Mouse (Mus musculus) limb, embryonic 11.5 days (tissue): Measurements from ENCODE around the gene Odf3b. TPM values are rescaled to one million over a fixed set of nuclear protein-coding genes. Genes with fewer than 3 reads are reported as not detected.

Experiments used
- ATAC-seq: fragments of 200-750 bp; cut with Nextera tagmentation; 2 replicates; pipeline ENCODE4 v1.8.0; 2017; ENCODE audit warnings: low read depth; ENCODE audit not compliant: insufficient number of reproducible peaks, low FRiP score, low TSS enrichment
- DNase-seq: peaks from one replicate; pipeline ENCODE4 v3.0.0-alpha.2; 2015; ENCODE audit warnings: low spot score
- H3K27ac ChIP-seq: fragments of 300-500 bp; sonication (generic); replicated peaks from 2 replicates; pipeline ENCODE4 v1.5.1; 2014; ENCODE audit warnings: low read depth, mild to moderate bottlenecking, low read length
- H3K27me3 ChIP-seq: fragments of 300-500 bp; sonication (generic); 2 replicates; pipeline ENCODE4 v1.6.1; 2014; ENCODE audit warnings: mild to moderate bottlenecking, low read length, mixed read lengths; ENCODE audit not compliant: control insufficient read depth, insufficient read depth
- H3K36me3 ChIP-seq: fragments of 300-500 bp; sonication (generic); 2 replicates; pipeline ENCODE4 v1.6.1; 2014; ENCODE audit warnings: mild to moderate bottlenecking, low read length, moderate library complexity, mixed read lengths; ENCODE audit not compliant: control insufficient read depth, insufficient read depth
- H3K4me1 ChIP-seq: fragments of 300-500 bp; sonication (generic); 2 replicates; pipeline ENCODE4 v1.6.1; 2014; ENCODE audit warnings: low read length, mixed read lengths; ENCODE audit not compliant: control insufficient read depth, insufficient read depth
- H3K4me2 ChIP-seq: fragments of 300-500 bp; sonication (generic); 2 replicates; pipeline ENCODE4 v1.6.1; 2014; ENCODE audit warnings: low read depth, mild to moderate bottlenecking, moderate library complexity; ENCODE audit not compliant: severe bottlenecking
- H3K4me3 ChIP-seq: fragments of 300-500 bp; sonication (generic); 2 replicates; pipeline ENCODE4 v1.5.1; 2014; ENCODE audit warnings: low read depth, low read length
- H3K9ac ChIP-seq: fragments of 300-500 bp; sonication (generic); 2 replicates; pipeline ENCODE4 v1.6.1; 2014; ENCODE audit warnings: mild to moderate bottlenecking, low read length
- H3K9me3 ChIP-seq: fragments of 300-500 bp; sonication (generic); 2 replicates; pipeline ENCODE4 v1.6.1; 2016; ENCODE audit warnings: low read length; ENCODE audit not compliant: control insufficient read depth
- WGBS: fragments of 180-500 bp; shearing (Covaris S2); extraction: QIAGEN DNeasy Blood & Tissue Kit; methylation state at CpG from one replicate; pipeline ENCODE4 v1.1.7; 2014; 5-methylcytosine and 5-hydroxymethylcytosine counted together
- polyA plus RNA-seq: library from polyadenylated mRNA; unstranded; fragments of >200 nt; fragmentation: Nextera tagmentation; extraction: Ambion mirVana; gene quantifications from 2 replicates; pipeline ENCODE4 v1.2.1, GENCODE M21; 2014

Gene Odf3b
- 0.34 TPM in 1 of 2 replicates, not detected in the other for polyA plus RNA-seq

- H3K4me1 ChIP-seq = peaks cover 10% of the 10 kb centered on the region
- H3K9ac ChIP-seq = peak within 1 kb of the TSS; percentile 5
- no peaks in the 10 kb centered on the region for H3K9me3 ChIP-seq
- DNase-seq (peak; percentile 58), ATAC-seq (no peak; the same call in 1 of the 2 replicates)
- peak within 1 kb of the TSS; percentile 63 for H3K4me2 ChIP-seq
- no peak within 1 kb of the TSS for H3K27ac ChIP-seq
- H3K4me3 ChIP-seq = peak within 1 kb of the TSS; percentile 34
- WGBS = under 1% methylated on average over 31 of the region's 33 CpGs
- H3K36me3 ChIP-seq = no peaks in the 10 kb centered on the region
- peaks cover 41% of the 10 kb centered on the region for H3K27me3 ChIP-seq
Observed at GRCm38 (mm10) chr15:89378831-89379401, at the start of gene Odf3b. TSS of gene Odf3b (minus strand) at chr15:89379282.

DNA sequence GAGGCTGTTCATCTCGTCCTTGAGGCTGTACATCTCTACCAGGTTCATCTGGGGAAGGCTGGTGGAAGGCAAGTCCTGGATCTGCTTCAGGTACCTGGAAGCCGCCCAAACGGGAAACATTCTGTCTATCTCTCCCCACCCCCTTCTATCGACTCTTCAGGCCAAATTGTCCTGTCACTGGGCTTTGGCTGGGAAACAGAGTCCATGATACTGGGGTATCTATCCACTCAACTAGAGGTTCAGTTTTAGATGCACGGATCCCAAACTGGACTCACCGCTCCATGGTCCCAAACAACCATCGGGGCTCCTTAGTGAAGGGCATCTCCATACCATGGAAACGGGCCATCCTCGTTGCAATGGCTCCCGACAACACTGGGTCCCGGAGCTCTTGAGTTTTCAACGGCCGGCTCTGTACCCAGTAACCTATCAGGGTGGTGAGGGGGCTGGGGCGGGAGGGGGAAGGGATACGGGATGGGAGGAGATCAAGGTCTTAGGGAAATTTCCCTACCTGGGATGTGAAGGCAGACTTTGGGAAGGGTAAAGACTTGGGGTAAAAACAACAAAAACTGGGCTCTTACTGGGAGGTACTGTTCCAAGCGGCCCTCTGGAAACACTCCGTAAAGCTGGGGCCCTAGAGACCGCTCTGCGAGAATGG, 49.2 kb upstream of the Odf3b start:
- ATAC-seq = no peak
- H3K4me3 ChIP-seq = peak overlapping the region; percentile 53
- no peak overlapping the region for H3K27ac ChIP-seq
- peaks cover 9% of the 10 kb centered on the region for H3K4me1 ChIP-seq
- peaks cover 2% of the 10 kb centered on the region; the same call in 1 of the 2 replicates for H3K36me3 ChIP-seq
- H3K27me3 ChIP-seq = no peaks in the 10 kb centered on the region
- H3K9ac ChIP-seq = no peak overlapping the region
- 83% methylated on average over 19 of the region's 19 CpGs for WGBS
- H3K9me3 ChIP-seq = no peaks in the 10 kb centered on the region
- H3K4me2 ChIP-seq = peak overlapping the region; percentile 91
- no peak for DNase-seq

GRCm38 (mm10) chr15:89426716-89427115, 47.6 kb upstream of the Odf3b start:
- no peak overlapping the region for H3K4me2 ChIP-seq
- H3K4me1 ChIP-seq = peaks cover 9% of the 10 kb centered on the region
- H3K27me3 ChIP-seq = no peaks in the 10 kb centered on the region
- no peak overlapping the region for H3K4me3 ChIP-seq
- H3K36me3 ChIP-seq = peaks cover 2% of the 10 kb centered on the region; the same call in 1 of the 2 replicates
- 88% methylated on average over 10 of the region's 10 CpGs for WGBS
- no peak overlapping the region for H3K9ac ChIP-seq
- ATAC-seq = no peak
- H3K9me3 ChIP-seq = no peaks in the 10 kb centered on the region
- no peak overlapping the region for H3K27ac ChIP-seq
- no peak for DNase-seq

- Histone ChIP-seq H3K36me3 (peaks cover 2% of the 10 kb centered on the region; the same call in 1 of the 2 replicates), H3K4me3 (no peak within 1 kb of the TSS), H3K9ac (no peak within 1 kb of the TSS), H3K27me3 (no peaks in the 10 kb centered on the region), H3K4me1 (peaks cover 9% of the 10 kb centered on the region), H3K27ac (no peak within 1 kb of the TSS), H3K9me3 (no peaks in the 10 kb centered on the region), H3K4me2 (peak within 1 kb of the TSS; percentile 25; the same call in 1 of the 2 replicates)
- ATAC-seq (no peak), DNase-seq (no peak)
- WGBS = 14% methylated on average over 6 of the region's 6 CpGs
Observed at GRCm38 (mm10) chr15:89425711-89426121, 46.6 kb upstream of the Odf3b start, which contains the start of gene Cpt1b. TSS of gene Cpt1b (minus strand) at chr15:89425863.

DNA sequence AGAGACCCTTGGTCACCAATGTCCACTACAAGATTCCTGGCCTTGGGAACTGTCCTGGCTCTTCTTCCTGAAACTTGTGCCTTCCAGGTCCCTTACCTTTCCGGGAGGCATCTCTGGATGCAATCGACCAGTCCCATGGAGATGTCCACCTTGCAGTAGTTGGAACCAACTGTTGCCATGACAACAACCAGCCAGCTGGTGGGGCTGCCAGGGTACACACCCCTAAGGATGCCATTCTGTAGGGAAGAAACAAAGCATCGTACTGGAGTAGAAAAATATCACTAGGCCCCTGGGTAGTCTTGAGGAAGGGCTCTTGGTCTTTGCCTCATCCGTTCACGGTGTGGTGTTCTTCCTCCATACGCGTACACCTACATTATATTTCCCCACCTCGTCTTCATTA, 45.5 kb upstream of the Odf3b start:
- Histone ChIP-seq H3K4me2 (no peak overlapping the region), H3K27me3 (no peaks in the 10 kb centered on the region), H3K9ac (no peak overlapping the region), H3K4me1 (peaks cover 9% of the 10 kb centered on the region), H3K27ac (no peak overlapping the region), H3K36me3 (peaks cover 2% of the 10 kb centered on the region; the same call in 1 of the 2 replicates), H3K4me3 (no peak overlapping the region), H3K9me3 (no peaks in the 10 kb centered on the region)
- 86% methylated on average over 8 of the region's 8 CpGs for WGBS
- no peak for ATAC-seq
- no peak for DNase-seq

GRCm38 (mm10) chr15:89421938-89422337, 42.9 kb upstream of the Odf3b start:
- Histone ChIP-seq H3K9me3 (no peaks in the 10 kb centered on the region), H3K36me3 (peaks cover 2% of the 10 kb centered on the region; the same call in 1 of the 2 replicates), H3K27ac (no peak overlapping the region), H3K4me1 (peaks cover 9% of the 10 kb centered on the region), H3K4me3 (no peak overlapping the region), H3K4me2 (no peak overlapping the region), H3K9ac (no peak overlapping the region), H3K27me3 (no peaks in the 10 kb centered on the region)
- DNase-seq (no peak), ATAC-seq (no peak)
- whole genome bisulfite sequencing = 95% methylated on average over 9 of the region's 9 CpGs

GRCm38 (mm10) chr15:89415282-89415681, 36.2 kb upstream of the Odf3b start:
- no peaks in the 10 kb centered on the region for H3K4me1 ChIP-seq
- no peaks in the 10 kb centered on the region for H3K9me3 ChIP-seq
- DNase-seq (no peak), ATAC-seq (no peak)
- H3K9ac ChIP-seq = no peak overlapping the region
- WGBS = 89% methylated on average over 8 of the region's 8 CpGs
- H3K27me3 ChIP-seq = no peaks in the 10 kb centered on the region
- no peak overlapping the region for H3K4me3 ChIP-seq
- H3K36me3 ChIP-seq = no peaks in the 10 kb centered on the region
- H3K27ac ChIP-seq = no peak overlapping the region
- H3K4me2 ChIP-seq = no peak overlapping the region

GRCm38 (mm10) chr15:89410118-89410517, 31.0 kb upstream of the Odf3b start, which contains the start of gene Syce3:
TSS of gene Syce3 (minus strand) at chr15:89410503.
- Histone ChIP-seq H3K4me1 (no peaks in the 10 kb centered on the region), H3K27me3 (no peaks in the 10 kb centered on the region), H3K4me2 (no peak within 1 kb of the TSS), H3K9ac (no peak within 1 kb of the TSS), H3K9me3 (no peaks in the 10 kb centered on the region), H3K36me3 (no peaks in the 10 kb centered on the region), H3K4me3 (no peak within 1 kb of the TSS), H3K27ac (no peak within 1 kb of the TSS)
- WGBS = 82% methylated on average over 24 of the region's 24 CpGs
- DNase-seq (no peak), ATAC-seq (0 out of 2 replicates have a peak, but pooled peaks have one; percentile 35)
